Mouse (Mus musculus) urinary bladder, postnatal 14 days (tissue): ENCODE measurements at regions not wholly inside any gene's neighbourhood (a gene's known extent, or its start where the extent isn't known, plus 50 kb on each side); places are given as distances from the start of the nearest gene placed in this dataset.
A peak's percentile ranks its signal among the peaks of the same experiment; 100 is the strongest.

Experiments used
- DNase-seq: peaks from one replicate; pipeline ENCODE4 v3.0.0; 2021; ENCODE audit warnings: low spot score

DNA sequence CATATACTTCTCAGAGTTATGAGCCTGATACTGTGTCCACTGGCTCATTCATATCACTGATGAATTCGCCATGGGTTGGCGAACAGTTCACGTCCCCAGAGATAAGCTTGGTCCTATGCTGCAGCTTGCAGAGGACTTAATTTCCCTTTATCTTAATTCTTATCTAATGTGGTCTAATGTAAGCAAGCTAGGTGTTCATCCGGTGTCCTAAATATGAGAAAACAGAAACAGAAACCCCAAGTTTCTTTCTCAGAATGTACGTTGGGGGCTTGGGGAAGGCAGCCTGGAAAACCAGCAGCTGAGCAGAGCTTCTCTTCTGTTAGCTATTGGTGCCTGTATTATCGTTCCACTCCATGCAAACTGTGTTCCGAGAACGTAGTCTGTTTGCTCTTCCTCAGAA, 170.1 kb downstream of the 1700064H15Rik start:
- no peak for DNase-seq

DNA sequence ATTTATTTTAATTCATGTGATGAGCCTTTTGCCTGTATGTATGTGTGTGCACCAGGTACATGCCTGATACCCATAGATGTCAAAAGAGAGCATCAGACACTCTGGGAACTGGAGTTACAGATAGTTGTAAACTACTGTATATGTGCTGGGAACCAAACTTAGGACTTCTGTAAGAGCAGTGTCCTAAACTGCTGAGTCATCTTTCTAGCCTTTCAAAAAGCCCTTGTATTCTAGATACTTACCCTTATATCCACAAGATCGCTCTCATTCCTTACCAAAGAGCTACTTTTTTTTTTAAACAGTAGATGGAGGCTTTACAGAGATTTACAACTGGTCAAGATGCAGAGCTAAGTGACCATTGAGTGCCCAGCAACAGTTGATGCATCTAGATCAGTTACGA, 171.0 kb downstream of the 1700064H15Rik start:
- no peak for DNase-seq

GRCm38 (mm10) chr3:19455838-19456448, 172.5 kb downstream of the 1700064H15Rik start:
- no peak for DNase-seq

DNA sequence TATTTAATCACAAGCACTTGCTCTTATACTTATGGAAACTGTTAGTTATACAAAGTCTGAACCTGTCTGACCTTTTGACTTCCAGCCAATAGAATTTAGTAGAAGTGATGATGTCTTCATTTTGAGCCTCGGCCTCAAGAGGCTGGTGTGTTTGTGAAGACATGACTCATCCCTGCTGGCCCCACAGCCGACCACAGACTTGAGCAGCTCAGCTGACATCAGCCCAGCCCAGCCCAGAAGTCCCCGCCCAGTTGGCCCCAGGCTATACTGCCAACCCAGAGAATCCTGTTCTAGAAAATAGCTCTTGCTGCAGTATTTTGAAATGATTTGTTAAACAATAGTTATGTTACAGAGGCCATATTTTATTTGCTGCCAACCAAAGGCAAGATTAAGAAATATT, 177.5 kb downstream of the 1700064H15Rik start:
- DNase-seq, result peak; percentile 69

DNA sequence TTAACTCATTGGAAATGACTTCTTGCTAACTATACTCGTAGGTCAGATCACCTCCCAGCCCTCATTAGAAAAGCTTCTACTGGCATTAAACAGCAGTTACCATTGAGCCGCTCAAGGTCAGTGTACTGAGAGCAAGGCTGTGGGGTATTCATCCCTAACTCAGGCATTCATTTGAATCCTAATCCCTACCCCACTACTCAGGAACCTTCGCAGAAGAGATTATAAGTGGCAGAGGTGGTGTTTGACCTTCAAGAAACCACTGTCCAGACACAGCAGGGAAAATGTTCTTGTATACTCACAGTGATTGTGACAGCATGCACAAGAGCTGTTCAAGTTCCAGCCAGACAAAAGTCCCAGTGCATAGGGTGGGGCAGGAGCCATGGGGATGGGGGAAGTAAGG, 179.5 kb downstream of the 1700064H15Rik start:
- no peak for DNase-seq

GRCm38 (mm10) chr3:19448192-19448591, 180.3 kb downstream of the 1700064H15Rik start:
- no peak for DNase-seq

DNA sequence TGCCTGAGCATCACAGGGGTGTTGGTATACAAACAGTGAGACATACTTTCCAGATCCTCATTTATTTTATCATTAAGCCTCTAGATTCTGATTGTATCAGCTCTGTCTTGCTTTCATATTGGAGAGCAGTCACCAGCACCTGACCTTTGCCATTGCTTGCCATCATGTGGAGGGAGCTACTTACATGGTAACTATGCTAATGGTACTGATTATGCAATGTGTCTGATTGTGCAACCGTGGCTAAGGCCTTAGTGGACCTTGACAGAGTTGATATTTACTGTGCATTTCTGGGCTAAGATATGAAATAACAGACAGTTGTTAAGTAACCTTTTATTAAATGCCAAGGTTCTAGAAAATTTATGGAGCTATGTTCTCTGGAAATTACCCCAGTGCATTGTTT, 180.7 kb downstream of the 1700064H15Rik start:
- no peak for DNase-seq

- no peak for DNase-seq
Observed at GRCm38 (mm10) chr3:19444914-19445313, 183.6 kb downstream of the 1700064H15Rik start.

GRCm38 (mm10) chr3:19441827-19442226, 186.7 kb downstream of the 1700064H15Rik start:
- no peak for DNase-seq

GRCm38 (mm10) chr3:19430159-19430558, 198.3 kb downstream of the 1700064H15Rik start:
- no peak for DNase-seq

- no peak for DNase-seq
Observed at GRCm38 (mm10) chr3:19429422-19430076, 198.9 kb downstream of the 1700064H15Rik start.

DNA sequence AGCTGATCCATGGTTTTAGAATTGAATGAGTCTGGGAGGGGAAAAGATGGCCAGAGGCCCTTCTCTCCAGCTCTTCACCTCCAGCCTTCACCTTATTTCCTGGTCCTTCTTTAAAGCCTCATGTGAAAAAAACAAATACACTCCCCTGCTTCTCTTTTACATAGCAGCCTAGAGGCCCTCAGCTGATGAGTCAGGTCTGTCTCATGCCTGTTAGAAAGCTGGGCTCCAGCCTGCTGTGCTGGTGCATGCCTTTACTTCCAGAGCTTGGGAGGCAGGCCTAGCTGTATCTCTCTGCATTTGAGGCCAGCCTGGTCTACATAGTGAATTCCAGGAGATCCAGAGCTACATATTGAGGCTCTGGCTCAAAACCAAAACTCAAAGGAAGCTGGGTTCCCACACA, 199.5 kb downstream of the 1700064H15Rik start:
- DNase-seq, result peak; percentile 12

GRCm38 (mm10) chr3:19426130-19426556, 202.3 kb downstream of the 1700064H15Rik start:
- peak; percentile 48 for DNase-seq

DNA sequence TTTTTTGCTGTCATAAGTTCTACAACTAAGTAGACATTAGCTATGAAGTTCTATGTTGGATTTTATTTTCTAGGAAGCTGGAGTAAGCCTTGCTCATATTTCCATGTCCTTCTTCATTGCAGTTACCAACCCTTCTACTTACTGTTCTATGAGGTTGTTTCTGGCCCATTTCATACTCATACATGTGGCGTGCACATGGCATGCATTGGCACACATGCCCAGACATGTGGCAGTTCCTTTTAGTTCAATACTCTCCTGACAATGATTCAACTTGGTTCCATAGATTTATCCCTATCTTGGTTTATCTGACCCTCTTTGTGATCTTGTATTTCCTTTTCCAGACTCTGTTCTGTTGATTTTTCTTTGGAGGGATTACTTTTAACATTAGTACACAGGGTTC, 203.2 kb downstream of the 1700064H15Rik start:
- DNase-seq, result no peak

DNA sequence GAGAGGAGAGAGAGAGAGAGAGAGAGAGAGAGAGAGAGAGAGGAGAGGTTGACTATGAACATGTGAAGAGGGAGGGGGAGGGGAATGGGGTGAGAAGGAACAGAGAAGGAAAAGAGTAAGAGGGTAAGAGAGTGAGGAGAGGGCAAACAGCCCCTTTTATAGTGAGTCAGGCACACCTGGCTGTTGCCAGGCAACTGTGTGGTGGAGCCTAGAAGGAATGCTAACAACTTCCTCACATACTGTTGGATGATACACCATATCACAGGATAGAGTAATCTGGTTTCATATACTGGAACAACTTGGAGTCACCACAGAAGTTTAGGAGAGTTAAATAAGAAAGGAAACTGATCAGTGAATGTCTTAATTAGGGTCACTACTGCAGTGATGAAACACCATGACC, 204.1 kb downstream of the 1700064H15Rik start:
- DNase-seq, result no peak

- no peak for DNase-seq
Observed at GRCm38 (mm10) chr3:19421430-19421944, 207.0 kb downstream of the 1700064H15Rik start.

- DNase-seq, result no peak
Observed at GRCm38 (mm10) chr3:19420912-19421311, 207.6 kb downstream of the 1700064H15Rik start.

- DNase-seq, result no peak
Observed at GRCm38 (mm10) chr3:19410938-19411515, 217.4 kb downstream of the 1700064H15Rik start.

- no peak for DNase-seq
Observed at GRCm38 (mm10) chr3:19408283-19408682, 220.2 kb downstream of the 1700064H15Rik start.

- no peak for DNase-seq
Observed at GRCm38 (mm10) chr3:19407591-19408090, 220.8 kb downstream of the 1700064H15Rik start.

DNA sequence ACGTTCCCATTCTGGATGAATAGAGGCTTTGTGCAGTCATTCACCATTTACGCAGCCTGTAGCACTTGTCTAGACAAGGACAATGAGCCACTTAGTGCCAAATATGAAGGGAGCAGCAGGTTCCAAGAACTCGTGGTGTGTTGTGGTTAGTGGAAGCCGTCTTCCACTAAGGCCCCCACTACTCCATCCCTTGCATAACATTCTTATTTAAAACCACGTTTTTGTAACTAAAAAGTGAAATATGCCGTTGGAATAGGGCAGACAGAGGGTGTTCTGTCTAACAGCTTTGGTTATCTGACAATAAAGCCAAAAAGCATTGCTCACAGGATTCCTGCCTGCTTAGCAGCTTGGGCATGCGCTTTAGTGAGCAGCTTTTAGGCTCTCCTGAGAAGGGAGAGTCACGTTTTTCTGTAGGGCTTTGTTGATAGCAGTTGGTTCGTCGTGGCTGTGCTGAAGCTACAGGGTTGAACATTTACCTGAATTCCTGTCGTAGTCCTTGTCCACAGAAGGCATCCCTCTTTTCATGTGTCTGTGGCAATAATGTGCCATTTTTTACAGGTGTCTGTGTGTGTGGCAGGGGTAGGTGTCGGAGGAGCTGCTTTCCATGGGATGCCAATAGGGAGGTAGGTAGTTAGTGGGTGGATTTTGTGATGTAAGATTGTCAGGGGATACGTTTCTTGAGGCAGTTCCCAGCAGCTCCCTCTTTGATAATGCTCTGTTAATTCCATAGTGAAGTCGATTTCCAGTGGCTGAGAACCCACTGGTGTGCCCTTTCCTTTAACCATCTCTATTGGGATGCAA, 221.9 kb downstream of the 1700064H15Rik start:
- no peak for DNase-seq

- no peak for DNase-seq
Observed at GRCm38 (mm10) chr3:19385675-19386074, 242.8 kb downstream of the 1700064H15Rik start.
